Mouse (Mus musculus): ENCODE measurements around the gene Cntn5. TPM values are rescaled to one million over a fixed set of nuclear protein-coding genes. Genes with fewer than 3 reads are reported as not detected.
A peak's percentile ranks its signal among the peaks of the same experiment; 100 is the strongest.

Gene Cntn5
- polyA plus RNA-seq, 1 experiment from 2014 or later = 2.7 TPM

DNA sequence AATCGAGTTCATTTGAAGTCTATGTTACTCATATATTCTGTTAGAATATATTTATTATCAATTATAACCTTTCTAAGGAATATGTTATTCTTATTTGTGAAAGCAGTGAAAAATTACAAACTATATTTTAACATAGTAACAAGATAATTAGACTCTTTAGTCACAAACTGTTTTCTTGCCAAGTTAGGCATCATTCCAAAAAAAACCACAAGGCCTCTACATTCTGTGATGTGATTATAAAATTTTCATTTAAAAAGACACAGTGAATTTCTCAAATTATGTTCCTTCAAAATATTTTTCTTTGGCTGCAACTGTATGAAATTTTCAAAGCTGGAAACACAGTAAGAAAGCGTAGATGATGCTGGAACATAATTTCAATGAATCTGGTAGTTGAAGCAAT is 180.4 kb downstream of the Cntn5 start:
- 76% methylated on average over 2 of the region's 2 CpGs for WGBS
- ATAC-seq (ENCODE audit: insufficient number of reproducible peaks, insufficient read depth, low FRiP score, low TSS enrichment, low read depth) = no peak

DNA sequence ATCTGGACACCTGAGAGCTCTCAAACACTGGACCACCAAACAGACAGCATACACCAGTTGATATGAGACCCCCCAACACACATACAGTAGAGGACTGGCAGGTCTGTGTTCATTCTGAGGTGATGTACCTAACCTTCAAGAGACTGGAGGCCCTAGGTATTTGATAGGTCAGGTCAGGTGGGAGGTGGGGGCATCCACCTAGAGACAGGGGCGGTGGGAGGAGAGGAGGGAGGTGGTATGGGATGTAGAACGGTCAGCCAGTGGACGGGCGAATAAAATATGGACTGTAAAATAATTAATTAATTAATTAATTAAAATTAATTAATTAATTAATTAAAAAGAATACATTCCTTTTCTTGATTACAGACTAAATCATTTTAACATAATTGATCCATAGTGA is 182.5 kb downstream of the Cntn5 start:
- H3K4me3 ChIP-seq (replicated peaks) = no peak overlapping the region
- no peaks in the 10 kb centered on the region for H3K27me3 ChIP-seq
- H3K36me3 ChIP-seq = no peaks in the 10 kb centered on the region
- 78% methylated on average over 4 of the region's 4 CpGs for WGBS
- H3K4me2 ChIP-seq = no peak overlapping the region
- H3K9ac ChIP-seq (replicated peaks) = no peak overlapping the region
- no peaks in the 10 kb centered on the region for H3K9me3 ChIP-seq
- no peaks in the 10 kb centered on the region for H3K4me1 ChIP-seq (replicated peaks)
- ATAC-seq (ENCODE audit: insufficient number of reproducible peaks, insufficient read depth, low FRiP score, low TSS enrichment, low read depth) = peak; percentile 47; the same call in 1 of the 2 replicates
- no peak overlapping the region for H3K27ac ChIP-seq

More for the DNA sequence above, 180.4 kb downstream of the Cntn5 start:
- Histone ChIP-seq H3K4me1 (replicated peaks) (no peaks in the 10 kb centered on the region), H3K9ac (replicated peaks) (no peak overlapping the region), H3K36me3 (no peaks in the 10 kb centered on the region), H3K9me3 (no peaks in the 10 kb centered on the region), H3K4me2 (no peak overlapping the region), H3K27me3 (no peaks in the 10 kb centered on the region), H3K4me3 (replicated peaks) (no peak overlapping the region), H3K27ac (no peak overlapping the region)

- no peaks in the 10 kb centered on the region for H3K4me1 ChIP-seq (replicated peaks)
- H3K4me3 ChIP-seq (replicated peaks) = no peak overlapping the region
- H3K9ac ChIP-seq (replicated peaks) = no peak overlapping the region
- H3K36me3 ChIP-seq = no peaks in the 10 kb centered on the region
- WGBS = 44% methylated on average over 3 of the region's 3 CpGs
- H3K9me3 ChIP-seq = no peaks in the 10 kb centered on the region
- no peak overlapping the region for H3K27ac ChIP-seq
- ATAC-seq (ENCODE audit: insufficient number of reproducible peaks, insufficient read depth, low FRiP score, low TSS enrichment, low read depth) = no peak
- no peaks in the 10 kb centered on the region for H3K27me3 ChIP-seq
- no peak overlapping the region for H3K4me2 ChIP-seq
These were observed 185.6 kb downstream of the Cntn5 start for GRCm38 (mm10) chr9:10718986-10719385.

DNA sequence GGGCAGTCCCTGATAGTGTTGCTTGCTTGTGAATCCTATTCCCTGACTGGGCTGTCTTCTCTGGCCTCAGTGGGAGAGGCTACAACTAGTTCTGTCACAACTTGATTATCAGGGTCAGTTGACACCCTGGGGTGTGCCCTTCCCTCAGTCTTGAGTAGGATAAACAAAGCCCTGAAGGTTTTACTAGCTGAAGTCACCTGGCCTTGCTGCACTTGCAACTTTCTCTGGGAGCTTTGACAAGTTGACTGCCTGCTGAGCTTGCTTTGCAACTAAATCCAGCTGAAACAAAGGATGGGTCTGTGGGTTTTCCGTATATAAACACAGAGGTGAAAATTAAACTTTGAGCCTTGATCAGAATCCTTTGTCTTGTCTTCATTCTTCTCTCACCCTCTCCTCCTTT is 190.9 kb downstream of the Cntn5 start:
- Histone ChIP-seq H3K27ac (no peak overlapping the region), H3K9ac (replicated peaks) (no peak overlapping the region), H3K36me3 (no peaks in the 10 kb centered on the region), H3K4me1 (replicated peaks) (no peaks in the 10 kb centered on the region), H3K9me3 (no peaks in the 10 kb centered on the region), H3K4me2 (no peak overlapping the region), H3K4me3 (replicated peaks) (no peak overlapping the region), H3K27me3 (no peaks in the 10 kb centered on the region)
- 12% methylated on average over 1 of the region's 1 CpGs for WGBS
- ATAC-seq (ENCODE audit: insufficient number of reproducible peaks, insufficient read depth, low FRiP score, low TSS enrichment, low read depth) = no peak

- Histone ChIP-seq H3K4me2 (no peak overlapping the region), H3K4me1 (replicated peaks) (no peaks in the 10 kb centered on the region), H3K27ac (no peak overlapping the region), H3K27me3 (no peaks in the 10 kb centered on the region), H3K9me3 (no peaks in the 10 kb centered on the region), H3K36me3 (no peaks in the 10 kb centered on the region), H3K4me3 (replicated peaks) (no peak overlapping the region), H3K9ac (replicated peaks) (no peak overlapping the region)
- no peak for ATAC-seq (ENCODE audit: insufficient number of reproducible peaks, insufficient read depth, low FRiP score, low TSS enrichment, low read depth)
These were observed 222.9 kb downstream of the Cntn5 start for GRCm38 (mm10) chr9:10681646-10682045.

- Histone ChIP-seq H3K9me3 (no peaks in the 10 kb centered on the region), H3K9ac (replicated peaks) (no peak overlapping the region), H3K36me3 (no peaks in the 10 kb centered on the region), H3K4me2 (no peak overlapping the region), H3K27me3 (no peaks in the 10 kb centered on the region), H3K4me3 (replicated peaks) (no peak overlapping the region), H3K27ac (no peak overlapping the region), H3K4me1 (replicated peaks) (no peaks in the 10 kb centered on the region)
- ATAC-seq (ENCODE audit: insufficient number of reproducible peaks, insufficient read depth, low FRiP score, low TSS enrichment, low read depth) = no peak
- WGBS = 54% methylated on average over 3 of the region's 3 CpGs
These were observed 223.4 kb downstream of the Cntn5 start for GRCm38 (mm10) chr9:10681181-10681580.

- no peak for ATAC-seq (ENCODE audit: insufficient number of reproducible peaks, insufficient read depth, low FRiP score, low TSS enrichment, low read depth)
- H3K4me2 ChIP-seq = no peak overlapping the region
- H3K27me3 ChIP-seq = no peaks in the 10 kb centered on the region
- no peaks in the 10 kb centered on the region for H3K4me1 ChIP-seq (replicated peaks)
- WGBS = 75% methylated on average over 3 of the region's 3 CpGs
- H3K9me3 ChIP-seq = no peaks in the 10 kb centered on the region
- no peak overlapping the region for H3K4me3 ChIP-seq (replicated peaks)
- no peaks in the 10 kb centered on the region for H3K36me3 ChIP-seq
- no peak overlapping the region for H3K9ac ChIP-seq (replicated peaks)
- H3K27ac ChIP-seq = no peak overlapping the region
These were observed 235.9 kb downstream of the Cntn5 start for GRCm38 (mm10) chr9:10668676-10669075.

DNA sequence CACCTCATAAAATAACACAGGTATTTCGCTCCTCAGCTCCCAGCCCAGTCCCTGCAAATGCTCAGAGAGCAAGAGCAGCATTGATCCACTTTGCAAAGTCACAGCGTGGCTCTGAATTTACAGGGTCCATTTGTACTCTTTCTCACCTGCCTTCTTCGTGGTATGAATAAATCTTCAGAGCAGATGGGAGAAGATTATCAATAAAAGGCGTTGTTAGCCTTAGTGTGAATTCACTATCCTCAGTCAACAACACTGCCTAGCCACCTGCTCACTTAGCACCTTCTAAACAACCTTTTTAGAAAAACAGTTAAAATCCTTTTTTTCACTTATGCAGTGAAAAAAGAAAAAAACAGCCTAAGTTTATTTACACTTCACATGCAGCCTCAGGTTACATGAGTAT is 237.1 kb downstream of the Cntn5 start:
- no peak overlapping the region for H3K27ac ChIP-seq
- no peaks in the 10 kb centered on the region for H3K27me3 ChIP-seq
- H3K4me2 ChIP-seq = no peak overlapping the region
- no peaks in the 10 kb centered on the region for H3K4me1 ChIP-seq (replicated peaks)
- ATAC-seq (ENCODE audit: insufficient number of reproducible peaks, insufficient read depth, low FRiP score, low TSS enrichment, low read depth) = no peak
- H3K9me3 ChIP-seq = no peaks in the 10 kb centered on the region
- no peak overlapping the region for H3K4me3 ChIP-seq (replicated peaks)
- H3K9ac ChIP-seq (replicated peaks) = no peak overlapping the region
- WGBS = 49% methylated on average over 4 of the region's 4 CpGs
- H3K36me3 ChIP-seq = no peaks in the 10 kb centered on the region

- no peaks in the 10 kb centered on the region for H3K4me1 ChIP-seq (replicated peaks)
- H3K27ac ChIP-seq = no peak overlapping the region
- H3K4me2 ChIP-seq = no peak overlapping the region
- H3K27me3 ChIP-seq = no peaks in the 10 kb centered on the region
- no peaks in the 10 kb centered on the region for H3K9me3 ChIP-seq
- no peak for ATAC-seq (ENCODE audit: insufficient number of reproducible peaks, insufficient read depth, low FRiP score, low TSS enrichment, low read depth)
- H3K36me3 ChIP-seq = no peaks in the 10 kb centered on the region
- no peak overlapping the region for H3K4me3 ChIP-seq (replicated peaks)
- H3K9ac ChIP-seq (replicated peaks) = no peak overlapping the region
These were observed 238.8 kb downstream of the Cntn5 start for GRCm38 (mm10) chr9:10665756-10666155.

DNA sequence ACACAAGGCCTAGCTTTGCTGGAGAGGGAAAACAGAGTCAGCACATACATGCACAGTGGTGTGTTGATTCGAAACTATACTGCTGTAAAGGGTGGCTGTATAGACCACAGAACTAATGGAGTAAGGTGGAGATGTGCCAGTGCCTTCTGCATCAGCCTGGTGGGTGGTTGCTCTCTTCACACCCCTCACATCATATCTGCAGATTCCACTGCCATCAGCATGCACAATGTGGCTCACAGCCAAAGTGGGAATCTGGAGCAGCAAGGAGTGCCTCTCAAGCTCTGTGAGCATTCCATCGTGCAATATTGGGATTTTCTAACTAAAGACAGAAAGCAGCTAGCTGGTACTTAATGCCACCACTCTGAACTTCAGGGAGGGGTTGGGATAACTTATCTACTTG is 241.5 kb downstream of the Cntn5 start:
- Histone ChIP-seq H3K9ac (replicated peaks) (no peak overlapping the region), H3K4me2 (no peak overlapping the region), H3K9me3 (no peaks in the 10 kb centered on the region), H3K4me1 (replicated peaks) (no peaks in the 10 kb centered on the region), H3K27ac (no peak overlapping the region), H3K27me3 (no peaks in the 10 kb centered on the region), H3K36me3 (no peaks in the 10 kb centered on the region), H3K4me3 (replicated peaks) (no peak overlapping the region)
- no peak for ATAC-seq (ENCODE audit: insufficient number of reproducible peaks, insufficient read depth, low FRiP score, low TSS enrichment, low read depth)
- WGBS = 71% methylated on average over 2 of the region's 2 CpGs

DNA sequence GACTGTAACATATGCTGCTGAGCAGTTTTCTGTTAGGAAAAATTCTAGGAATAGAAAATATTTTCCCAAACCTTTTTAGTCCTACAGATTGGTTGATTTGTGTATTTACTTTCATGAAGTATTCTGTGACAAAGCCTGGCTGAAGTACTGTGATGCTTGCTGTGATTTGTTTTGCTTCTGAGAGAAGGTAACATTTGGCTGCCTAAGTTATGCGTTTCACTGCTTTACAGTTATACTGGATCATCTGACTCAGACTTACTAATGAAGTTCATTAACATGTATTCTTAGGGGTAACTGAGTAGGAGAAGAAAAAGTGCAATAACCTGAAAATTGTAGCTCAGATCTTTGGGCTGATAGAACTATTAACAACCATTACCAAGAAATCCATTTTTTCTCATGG is 245.1 kb downstream of the Cntn5 start:
- H3K4me3 ChIP-seq (replicated peaks) = no peak overlapping the region
- no peak overlapping the region for H3K27ac ChIP-seq
- no peaks in the 10 kb centered on the region for H3K4me1 ChIP-seq (replicated peaks)
- H3K4me2 ChIP-seq = no peak overlapping the region
- H3K9me3 ChIP-seq = no peaks in the 10 kb centered on the region
- ATAC-seq (ENCODE audit: insufficient number of reproducible peaks, insufficient read depth, low FRiP score, low TSS enrichment, low read depth) = no peak
- no peaks in the 10 kb centered on the region for H3K27me3 ChIP-seq
- no peak overlapping the region for H3K9ac ChIP-seq (replicated peaks)
- 87% methylated on average over 1 of the region's 1 CpGs for WGBS
- H3K36me3 ChIP-seq = no peaks in the 10 kb centered on the region

- Histone ChIP-seq H3K27ac (no peak overlapping the region), H3K4me1 (replicated peaks) (no peaks in the 10 kb centered on the region), H3K4me2 (no peak overlapping the region), H3K4me3 (replicated peaks) (no peak overlapping the region), H3K36me3 (no peaks in the 10 kb centered on the region), H3K27me3 (no peaks in the 10 kb centered on the region), H3K9me3 (no peaks in the 10 kb centered on the region), H3K9ac (replicated peaks) (no peak overlapping the region)
- WGBS = 71% methylated on average over 1 of the region's 1 CpGs
- no peak for ATAC-seq (ENCODE audit: insufficient number of reproducible peaks, insufficient read depth, low FRiP score, low TSS enrichment, low read depth)
These were observed 246.5 kb downstream of the Cntn5 start for GRCm38 (mm10) chr9:10658086-10658485.
